Comparison of ENCODE assay signal across 17 mouse cellular contexts in the genomic region with DNA sequence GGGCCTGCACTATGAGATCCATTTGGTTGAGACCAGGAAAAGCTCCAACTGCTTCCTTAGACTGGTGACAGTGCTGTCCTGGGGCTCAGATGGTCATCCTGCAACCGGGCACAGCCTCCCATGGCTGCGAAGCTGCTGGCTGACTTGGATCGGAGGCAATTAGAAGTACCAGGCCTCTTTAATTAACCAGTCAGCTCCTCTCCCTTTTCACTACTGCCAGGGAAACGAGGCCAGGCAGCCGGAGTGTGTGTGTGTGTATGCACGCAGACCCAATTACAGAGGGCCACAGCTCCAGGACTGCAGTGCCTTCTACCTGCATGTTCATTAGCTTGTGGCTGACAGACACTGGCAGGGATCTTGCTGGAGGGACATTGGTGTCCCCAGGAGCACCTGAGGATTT. TPM values are rescaled to one million over a fixed set of nuclear protein-coding genes. Genes with fewer than 3 reads are reported as not detected.
DNase-seq lines count a peak whose midpoint lies in the region; ATAC-seq and TF ChIP-seq lines count a peak whose summit lies in the region.
"Had no signal": no experiment of that assay in that cellular context is flagged by ENCODE, and none has a peak within 500 bp of the region (broad histone marks: within the 10 kb centered on the region; RNA-seq: fewer than 3 reads in every experiment).

No protein-coding gene starts in this region.

- 0 out of 2 replicates have a peak, but pooled peaks cover 5% of the 10 kb centered on the region for H3K27me3 ChIP-seq in midbrain, embryonic 10.5 days (ENCODE audit: low read depth, poor library complexity, severe bottlenecking)
- H3K27me3 ChIP-seq in midbrain, embryonic 11.5 days (ENCODE audit: control insufficient read depth, insufficient read depth, low read length) = no peaks in the 10 kb centered on the region
- peaks cover 9% of the 10 kb centered on the region; the same call in 1 of the 2 replicates for H3K27me3 ChIP-seq in hindbrain, embryonic 13.5 days
- no peaks in the 10 kb centered on the region for H3K27me3 ChIP-seq in midbrain, postnatal 0 days (ENCODE audit: insufficient read depth, low read length)
- H3K27me3 ChIP-seq: embryonic facial prominence, embryonic 15.5 days; neural tube, embryonic 15.5 days had no signal

- no peak overlapping the region for H3K4me3 ChIP-seq in midbrain, embryonic 10.5 days
- no peak overlapping the region for H3K4me3 ChIP-seq in midbrain, embryonic 11.5 days (ENCODE audit: low read depth, low read length)
- no peak overlapping the region for H3K4me3 ChIP-seq in hindbrain, embryonic 13.5 days
- no peak overlapping the region for H3K4me3 ChIP-seq in midbrain, postnatal 0 days (ENCODE audit: low read depth, low read length)
- H3K4me3 ChIP-seq: embryonic facial prominence, embryonic 15.5 days; heart, embryonic 13.5 days; neural tube, embryonic 15.5 days had no signal

- no peak for ATAC-seq in midbrain, embryonic 11.5 days (ENCODE audit: low FRiP score)
- no peak for ATAC-seq in hindbrain, embryonic 13.5 days (ENCODE audit: low FRiP score)
- ATAC-seq in midbrain, postnatal 0 days (ENCODE audit: low FRiP score) = no peak

- no peaks in the 10 kb centered on the region for H3K9me3 ChIP-seq in midbrain, embryonic 10.5 days (replicated peaks)
- H3K9me3 ChIP-seq in midbrain, embryonic 11.5 days (ENCODE audit: control insufficient read depth, low read length) = no peaks in the 10 kb centered on the region
- H3K9me3 ChIP-seq in hindbrain, embryonic 13.5 days = 0 out of 2 replicates have a peak, but pooled peaks cover 3% of the 10 kb centered on the region
- no peaks in the 10 kb centered on the region for H3K9me3 ChIP-seq in midbrain, postnatal 0 days (ENCODE audit: low read length)
- H3K9me3 ChIP-seq: embryonic facial prominence, embryonic 15.5 days; neural tube, embryonic 15.5 days had no signal

- no peak for TF ChIP-seq CTCF in midbrain, postnatal 0 days (IDR thresholded peaks at IDR 0.05)

- H3K4me2 ChIP-seq in midbrain, embryonic 11.5 days = no peak overlapping the region
- no peak overlapping the region for H3K4me2 ChIP-seq in hindbrain, embryonic 13.5 days
- no peak overlapping the region for H3K4me2 ChIP-seq in midbrain, postnatal 0 days (ENCODE audit: low read depth, low read length, poor library complexity, severe bottlenecking)
- H3K4me2 ChIP-seq: embryonic facial prominence, embryonic 15.5 days; heart, embryonic 13.5 days; liver, embryonic 11.5 days; lung, embryonic 14.5 days; neural tube, embryonic 15.5 days had no signal

- H3K36me3 ChIP-seq in midbrain, embryonic 10.5 days = no peaks in the 10 kb centered on the region
- no peaks in the 10 kb centered on the region for H3K36me3 ChIP-seq in midbrain, embryonic 11.5 days (ENCODE audit: control insufficient read depth, insufficient read depth, low read length)
- H3K36me3 ChIP-seq in hindbrain, embryonic 13.5 days = no peaks in the 10 kb centered on the region
- H3K36me3 ChIP-seq in midbrain, postnatal 0 days (ENCODE audit: insufficient read depth, low read length) = no peaks in the 10 kb centered on the region
- H3K36me3 ChIP-seq: embryonic facial prominence, embryonic 15.5 days; neural tube, embryonic 15.5 days had no signal

- H3K27ac ChIP-seq in midbrain, embryonic 10.5 days (replicated peaks) = peak overlapping the region; percentile 42
- no peak overlapping the region for H3K27ac ChIP-seq in midbrain, embryonic 11.5 days (ENCODE audit: low read depth, low read length)
- peak overlapping the region; percentile 23; the same call in 1 of the 2 replicates for H3K27ac ChIP-seq in hindbrain, embryonic 13.5 days
- peak overlapping the region; percentile 26; the same call in 1 of the 2 replicates for H3K27ac ChIP-seq in midbrain, postnatal 0 days (ENCODE audit: low read depth, low read length)
- H3K27ac ChIP-seq: embryonic facial prominence, embryonic 15.5 days; heart, embryonic 13.5 days; neural tube, embryonic 15.5 days had no signal

- no peak overlapping the region for H3K9ac ChIP-seq in midbrain, embryonic 11.5 days (ENCODE audit: low read length)
- no peak overlapping the region for H3K9ac ChIP-seq in hindbrain, embryonic 13.5 days
- no peak overlapping the region for H3K9ac ChIP-seq in midbrain, postnatal 0 days (replicated peaks; ENCODE audit: low read length, poor library complexity, severe bottlenecking)
- H3K9ac ChIP-seq: embryonic facial prominence, embryonic 15.5 days; heart, embryonic 13.5 days; lung, embryonic 14.5 days; neural tube, embryonic 15.5 days had no signal

- 78% methylated on average over 6 of the region's 6 CpGs for WGBS in midbrain, embryonic 10.5 days
- 69% methylated on average over 6 of the region's 6 CpGs for WGBS in midbrain, embryonic 11.5 days
- 46% methylated on average over 6 of the region's 6 CpGs for WGBS in hindbrain, embryonic 13.5 days
- 46% methylated on average over 6 of the region's 6 CpGs for WGBS in midbrain, postnatal 0 days

- peak; percentile 59 to 73 for DNase-seq in cerebellum, postnatal 10 days
- no peak for DNase-seq in cerebellum, adult 9-10 months
- DNase-seq in midbrain, embryonic 10.5 days (ENCODE audit: low spot score) = no peak
- no peak for DNase-seq in midbrain, embryonic 11.5 days (ENCODE audit: low spot score, missing footprints)
- DNase-seq in midbrain, postnatal 0 days (ENCODE audit: low spot score) = peak; percentile 55
- DNase-seq in lung, postnatal 25 days (ENCODE audit: low spot score) = no peak
- no peak for DNase-seq in heart, adult 8-10 months (ENCODE audit: low spot score)
- DNase-seq: adrenal gland, adult 2 months; kidney, adult 18-20 months; kidney, postnatal 14 days; layer of hippocampus, adult 9-11 months; lung, embryonic 14.5 days had no signal

- H3K4me1 ChIP-seq in midbrain, embryonic 10.5 days = peaks cover 27% of the 10 kb centered on the region
- peaks cover 10% of the 10 kb centered on the region for H3K4me1 ChIP-seq in midbrain, embryonic 11.5 days (ENCODE audit: control insufficient read depth, insufficient read depth, low read length)
- peaks cover 42% of the 10 kb centered on the region for H3K4me1 ChIP-seq in hindbrain, embryonic 13.5 days (replicated peaks)
- no peaks in the 10 kb centered on the region for H3K4me1 ChIP-seq in midbrain, postnatal 0 days (ENCODE audit: insufficient read depth, low read length)

RNA-seq across cellular contexts. Expression of a gene that starts 36.9 kb away (rescaled TPM):
- 1.1 TPM in 2 replicates for polyA plus RNA-seq in midbrain, embryonic 10.5 days (2016; fragmentation: Nextera tagmentation; extraction: Ambion mirVana)
- polyA plus RNA-seq in midbrain, embryonic 11.5 days (2014; fragmentation: Nextera tagmentation; extraction: Ambion mirVana) = 0.66 and 1.1 TPM in 2 replicates
- 2.2 and 2.5 TPM in 2 replicates for polyA plus RNA-seq in hindbrain, embryonic 13.5 days (2015; fragmentation: Nextera tagmentation; extraction: Ambion mirVana)
- 3.4 and 4.0 TPM in 2 replicates for total RNA-seq in midbrain, postnatal 0 days (2014; rRNA removed)
- polyA plus RNA-seq in midbrain, postnatal 0 days (2015; fragmentation: Nextera tagmentation; extraction: Ambion mirVana) = 3.0 and 3.1 TPM in 2 replicates
- 10 to 100 TPM in 1 of 4 experiments, 1 to 10 TPM in 3; 6.8 to 13.9 (median 7.5) TPM for total RNA-seq in heart, adult 8-10 months (2022)

Comparison
In these comparisons a context has a peak if more than half of its experiments do, and no peak if none do; other contexts are left out.
1. DNase-seq: peak in cerebellum, postnatal 10 days (2 of 2) and midbrain, postnatal 0 days (single experiment); none in cerebellum, adult 9-10 months (single experiment), midbrain, embryonic 10.5 days (single experiment), midbrain, embryonic 11.5 days (single experiment), lung, postnatal 25 days (single experiment) and heart, adult 8-10 months (single experiment).